Mouse (Mus musculus) brain, embryonic 14.5 days (tissue): ENCODE data around the gene N6amt1.

Experiments
- CTCF ChIP-seq: fragments of 200-500 bp; IDR thresholded peaks from 2 replicates; pipeline ENCODE4 v1.5.1; 2012; ENCODE audit warnings: inconsistent platforms, mild to moderate bottlenecking, moderate library complexity, borderline replicate concordance; ENCODE audit not compliant: insufficient read depth, insufficient read length; ENCODE audit errors: extremely low read depth
- POLR2A ChIP-seq: fragments of 200-500 bp; IDR thresholded peaks from 2 replicates; pipeline ENCODE4 v1.6.1; 2012; ENCODE audit warnings: mild to moderate bottlenecking, inconsistent platforms, borderline replicate concordance; ENCODE audit not compliant: poor library complexity, insufficient read depth, insufficient read length, severe bottlenecking; ENCODE audit errors: extremely low read depth

DNA sequence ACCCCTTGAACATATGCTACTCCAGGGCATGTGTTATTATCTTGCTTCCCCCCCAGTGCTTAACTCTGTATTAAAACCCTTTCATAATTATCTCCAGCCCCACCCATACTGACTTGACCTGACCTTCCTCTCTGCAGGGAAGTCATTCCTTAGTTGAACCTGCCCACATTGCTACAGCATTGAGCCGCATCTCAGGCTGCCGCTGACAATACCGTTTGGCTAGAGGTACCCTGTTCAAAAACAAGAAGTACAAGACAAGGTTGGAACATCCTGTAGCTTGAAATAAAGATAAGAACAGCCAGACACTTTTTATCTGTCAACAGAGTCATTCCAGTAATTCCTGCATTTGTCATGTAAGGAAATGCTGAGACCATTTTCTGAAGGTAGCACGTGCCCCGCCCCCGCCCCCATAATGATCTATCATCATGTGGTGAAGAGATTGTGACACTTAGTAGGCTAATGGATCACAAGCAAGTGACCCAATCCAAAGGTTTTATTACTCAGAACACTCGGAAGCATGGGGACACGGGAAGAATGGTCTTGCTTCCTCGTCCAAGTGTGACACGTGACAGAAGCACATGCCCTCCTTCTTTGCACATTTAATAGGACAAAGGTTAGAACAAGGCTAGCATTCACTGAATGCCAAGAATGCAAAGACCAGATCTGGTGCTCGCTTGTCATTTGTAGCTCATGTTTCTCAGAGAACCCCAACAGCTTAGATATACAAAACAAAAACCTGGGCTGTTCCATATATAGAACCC is 48.6 kb upstream of the N6amt1 start:
- TF ChIP-seq CTCF: no peak
- TF ChIP-seq POLR2A: no peak
